7 mouse cellular contexts compared by ENCODE assay signal in the genomic region with DNA sequence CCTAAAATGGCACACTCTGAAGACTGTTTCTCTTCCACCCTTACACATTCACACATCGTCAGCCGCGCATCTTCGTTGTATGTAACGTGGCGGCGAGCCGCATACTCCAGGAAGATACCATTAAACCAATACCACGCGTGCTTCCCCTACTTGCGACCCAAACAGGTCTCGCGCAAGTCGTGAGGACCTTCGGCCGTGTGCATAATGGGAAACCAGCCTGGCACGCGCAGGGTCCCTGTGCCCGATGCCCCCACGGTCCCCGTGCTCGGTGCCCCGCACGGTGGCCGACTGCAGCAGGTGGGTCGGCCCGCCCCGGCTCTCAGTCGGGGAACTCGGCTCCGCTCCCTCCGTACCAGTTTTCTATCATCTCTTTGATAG. TPM values are rescaled to one million over a fixed set of nuclear protein-coding genes. Genes with fewer than 3 reads are reported as not detected.
DNase-seq lines count a peak whose midpoint lies in the region; ATAC-seq and TF ChIP-seq lines count a peak whose summit lies in the region.

No protein-coding gene starts in this region.

- H3K36me3 ChIP-seq in lung, postnatal 0 days (ENCODE audit: insufficient read depth, low read length) = no peaks in the 10 kb centered on the region
- H3K36me3 ChIP-seq in embryonic facial prominence, embryonic 11.5 days (replicated peaks; ENCODE audit: control insufficient read depth, insufficient read depth, low read depth, low read length) = no peaks in the 10 kb centered on the region
- peaks cover 3% of the 10 kb centered on the region for H3K36me3 ChIP-seq in midbrain, postnatal 0 days (ENCODE audit: insufficient read depth, low read length)

- ATAC-seq in lung, postnatal 0 days = peak; percentile 47
- ATAC-seq in embryonic facial prominence, embryonic 11.5 days (replicated peaks; ENCODE audit: insufficient number of reproducible peaks, low FRiP score, low TSS enrichment, low read depth) = peak; percentile 68
- ATAC-seq in inflammation-experienced regulatory T-cells, adult 6 months = peak; percentile 12
- peak; percentile 89 for ATAC-seq in midbrain, postnatal 0 days (ENCODE audit: low FRiP score)

- H3K4me3 ChIP-seq in lung, postnatal 0 days (ENCODE audit: low read depth, low read length) = peak overlapping the region; percentile 64
- peak overlapping the region; percentile 78 for H3K4me3 ChIP-seq in embryonic facial prominence, embryonic 11.5 days (ENCODE audit: low read depth, low read length)
- peak overlapping the region; percentile 91 for H3K4me3 ChIP-seq in midbrain, postnatal 0 days (ENCODE audit: low read depth, low read length)

- H3K27me3 ChIP-seq in lung, postnatal 0 days (replicated peaks; ENCODE audit: insufficient read depth, low read length) = no peaks in the 10 kb centered on the region
- no peaks in the 10 kb centered on the region for H3K27me3 ChIP-seq in embryonic facial prominence, embryonic 11.5 days (ENCODE audit: control insufficient read depth, insufficient read depth, low read length)
- H3K27me3 ChIP-seq in midbrain, postnatal 0 days (ENCODE audit: insufficient read depth, low read length) = no peaks in the 10 kb centered on the region

- H3K4me1 ChIP-seq in lung, postnatal 0 days (ENCODE audit: insufficient read depth, low read depth, low read length) = peaks cover 26% of the 10 kb centered on the region; the same call in 1 of the 2 replicates
- H3K4me1 ChIP-seq in embryonic facial prominence, embryonic 11.5 days (ENCODE audit: control insufficient read depth, insufficient read depth, low read length) = no peaks in the 10 kb centered on the region; the same call in 1 of the 2 replicates
- H3K4me1 ChIP-seq in midbrain, postnatal 0 days (ENCODE audit: insufficient read depth, low read length) = peaks cover 19% of the 10 kb centered on the region; the same call in 1 of the 2 replicates

- TF ChIP-seq CTCF in lung, postnatal 0 days (IDR thresholded peaks at IDR 0.05) = no peak
- no peak for TF ChIP-seq CTCF in midbrain, postnatal 0 days (IDR thresholded peaks at IDR 0.05)

- H3K4me2 ChIP-seq in lung, postnatal 0 days (replicated peaks; ENCODE audit: low read depth, low read length) = peak overlapping the region; percentile 73
- H3K4me2 ChIP-seq in embryonic facial prominence, embryonic 11.5 days (ENCODE audit: low read depth, low read length) = peak overlapping the region; percentile 55
- H3K4me2 ChIP-seq in midbrain, postnatal 0 days (ENCODE audit: low read depth, low read length, poor library complexity, severe bottlenecking) = peak overlapping the region; percentile 54

- peak; percentile 60 for DNase-seq in lung, postnatal 0 days (ENCODE audit: low spot score)
- DNase-seq in lung, postnatal 10 days = no peak
- no peak for DNase-seq in embryonic facial prominence, embryonic 11.5 days (ENCODE audit: low spot score)
- DNase-seq in midbrain, postnatal 0 days (ENCODE audit: low spot score) = peak; percentile 87
- DNase-seq in adrenal gland, postnatal 25 days = no peak
- DNase-seq in urinary bladder, postnatal 25 days (ENCODE audit: low spot score) = no peak

- no peak for TF ChIP-seq EP300 in lung, postnatal 0 days (IDR thresholded peaks at IDR 0.05)

- peak overlapping the region; percentile 88 for H3K27ac ChIP-seq in lung, postnatal 0 days (ENCODE audit: low read length)
- peak overlapping the region; percentile 87 for H3K27ac ChIP-seq in embryonic facial prominence, embryonic 11.5 days (replicated peaks; ENCODE audit: low read depth, low read length)
- H3K27ac ChIP-seq in midbrain, postnatal 0 days (ENCODE audit: low read depth, low read length) = peak overlapping the region; percentile 92

- no peaks in the 10 kb centered on the region for H3K9me3 ChIP-seq in lung, postnatal 0 days (ENCODE audit: low read length)
- H3K9me3 ChIP-seq in embryonic facial prominence, embryonic 11.5 days (replicated peaks; ENCODE audit: control insufficient read depth, low read length) = no peaks in the 10 kb centered on the region
- H3K9me3 ChIP-seq in midbrain, postnatal 0 days (ENCODE audit: low read length) = no peaks in the 10 kb centered on the region

- 0% methylated on average over 32 of the region's 32 CpGs for WGBS in lung, postnatal 0 days
- under 1% methylated on average over 32 of the region's 32 CpGs for WGBS in embryonic facial prominence, embryonic 11.5 days
- WGBS in midbrain, postnatal 0 days = under 1% methylated on average over 32 of the region's 32 CpGs

- H3K9ac ChIP-seq in lung, postnatal 0 days (replicated peaks; ENCODE audit: low read depth) = peak overlapping the region; percentile 65
- peak overlapping the region; percentile 87 for H3K9ac ChIP-seq in embryonic facial prominence, embryonic 11.5 days (replicated peaks; ENCODE audit: low read length)
- peak overlapping the region; percentile 62 for H3K9ac ChIP-seq in midbrain, postnatal 0 days (replicated peaks; ENCODE audit: low read length, poor library complexity, severe bottlenecking)

RNA-seq across cellular contexts. Expression of a gene that starts 0.5 kb away (rescaled TPM):
- 13.1 and 14.2 TPM in 2 replicates for polyA plus RNA-seq in lung, postnatal 0 days (2015; fragmentation: Nextera tagmentation; extraction: Ambion mirVana)
- polyA plus RNA-seq in embryonic facial prominence, embryonic 11.5 days (2014; fragmentation: Nextera tagmentation; extraction: Ambion mirVana) = 50.6 and 56.4 TPM in 2 replicates
- 10 to 100 TPM in 2 of 3 experiments, 1 to 10 TPM in 1; 8.7 to 27.4 (median 14.4) TPM for polyA plus RNA-seq in inflammation-experienced regulatory T-cells, adult 6 months (2017; shearing (Covaris generic))
- total RNA-seq in midbrain, postnatal 0 days (2014; rRNA removed) = 12.6 and 19.6 TPM in 2 replicates
- polyA plus RNA-seq in midbrain, postnatal 0 days (2015; fragmentation: Nextera tagmentation; extraction: Ambion mirVana) = 20.4 and 20.6 TPM in 2 replicates
- 26.5 and 28.1 TPM in 2 replicates for total RNA-seq in adrenal gland, postnatal 25 days (2021)

RNA-seq across cellular contexts. Expression of a gene that starts 0.7 kb away (rescaled TPM):
- 10.5 and 11.4 TPM in 2 replicates for polyA plus RNA-seq in lung, postnatal 0 days (2015; fragmentation: Nextera tagmentation; extraction: Ambion mirVana)
- 42.2 and 46.5 TPM in 2 replicates for polyA plus RNA-seq in embryonic facial prominence, embryonic 11.5 days (2014; fragmentation: Nextera tagmentation; extraction: Ambion mirVana)
- polyA plus RNA-seq in inflammation-experienced regulatory T-cells, adult 6 months (2017; shearing (Covaris generic)) = 1 to 10 TPM; 5.0 to 9.3 (median 8.6) TPM
- 95.1 and 127 TPM in 2 replicates for total RNA-seq in midbrain, postnatal 0 days (2014; rRNA removed)
- 41.1 and 46.6 TPM in 2 replicates for polyA plus RNA-seq in midbrain, postnatal 0 days (2015; fragmentation: Nextera tagmentation; extraction: Ambion mirVana)
- 48.5 and 61.5 TPM in 2 replicates for total RNA-seq in adrenal gland, postnatal 25 days (2021)

RNA-seq across cellular contexts. Expression of a gene that starts 40.5 kb away (rescaled TPM):
- 0.02 and 0.08 TPM in 2 replicates for polyA plus RNA-seq in lung, postnatal 0 days (2015; fragmentation: Nextera tagmentation; extraction: Ambion mirVana)
- polyA plus RNA-seq in embryonic facial prominence, embryonic 11.5 days (2014; fragmentation: Nextera tagmentation; extraction: Ambion mirVana) = 0.04 and 0.11 TPM in 2 replicates
- polyA plus RNA-seq in inflammation-experienced regulatory T-cells, adult 6 months (2017; shearing (Covaris generic)) = not detected
- 55.7 and 103 TPM in 2 replicates for total RNA-seq in midbrain, postnatal 0 days (2014; rRNA removed)
- polyA plus RNA-seq in midbrain, postnatal 0 days (2015; fragmentation: Nextera tagmentation; extraction: Ambion mirVana) = 17.6 and 21.9 TPM in 2 replicates
- total RNA-seq in adrenal gland, postnatal 25 days (2021) = 69.1 and 74.9 TPM in 2 replicates

Comparison
In these comparisons a context has a peak if more than half of its experiments do, and no peak if none do; other contexts are left out.
1. DNase-seq: peak in lung, postnatal 0 days (single experiment) and midbrain, postnatal 0 days (single experiment); none in lung, postnatal 10 days (single experiment), embryonic facial prominence, embryonic 11.5 days (single experiment), adrenal gland, postnatal 25 days (single experiment) and urinary bladder, postnatal 25 days (single experiment).
2. ATAC-seq: peak in every context shown above with its lines; median percentile 89 in midbrain, postnatal 0 days; 68 in embryonic facial prominence, embryonic 11.5 days; 47 in lung, postnatal 0 days; 12 in inflammation-experienced regulatory T-cells, adult 6 months.
3. RNA of a gene that starts 40.5 kb away (polyA plus RNA-seq): 17.6 to 21.9 TPM in midbrain, postnatal 0 days; 0.04 to 0.11 TPM in embryonic facial prominence, embryonic 11.5 days, 0.02 to 0.08 TPM in lung, postnatal 0 days and not detected in inflammation-experienced regulatory T-cells, adult 6 months; every median in the first group is over 10 times any median in the second.
4. Peak in every context shown above with its lines, with median percentiles within 50 percentile points of each other: H3K27ac ChIP-seq, H3K4me2 ChIP-seq, H3K4me3 ChIP-seq and H3K9ac ChIP-seq.